Mouse (Mus musculus) embryonic facial prominence, embryonic 15.5 days (tissue): ENCODE measurements at regions not wholly inside any gene's neighbourhood (a gene's known extent, or its start where the extent isn't known, plus 50 kb on each side); places are given as distances from the start of the nearest gene placed in this dataset.

Experiments
- ATAC-seq: fragments of 200-750 bp; cut with Nextera tagmentation; 2 replicates; pipeline ENCODE4 v1.8.0; 2017; ENCODE audit warnings: low read depth, moderate TSS enrichment; ENCODE audit not compliant: insufficient number of reproducible peaks, low FRiP score, low TSS enrichment
- H3K27ac ChIP-seq: fragments of 300-500 bp; sonication (generic); replicated peaks from 2 replicates; pipeline ENCODE4 v1.5.1; 2015; ENCODE audit warnings: mild to moderate bottlenecking, inconsistent platforms
- H3K27me3 ChIP-seq: fragments of 300-500 bp; sonication (generic); 2 replicates; pipeline ENCODE4 v1.6.1; 2015; ENCODE audit warnings: inconsistent platforms
- H3K36me3 ChIP-seq: fragments of 300-500 bp; sonication (generic); 2 replicates; pipeline ENCODE4 v1.6.1; 2015; ENCODE audit warnings: mild to moderate bottlenecking, inconsistent platforms
- H3K4me1 ChIP-seq: fragments of 300-500 bp; sonication (generic); 2 replicates; pipeline ENCODE4 v1.6.1; 2015; ENCODE audit warnings: inconsistent platforms
- H3K4me2 ChIP-seq: fragments of 300-500 bp; sonication (generic); replicated peaks from 2 replicates; pipeline ENCODE4 v1.6.1; 2015; ENCODE audit warnings: mild to moderate bottlenecking, inconsistent platforms
- H3K4me3 ChIP-seq: fragments of 300-500 bp; sonication (generic); replicated peaks from 2 replicates; pipeline ENCODE4 v1.5.1; 2015; ENCODE audit warnings: mild to moderate bottlenecking, inconsistent platforms
- H3K9ac ChIP-seq: fragments of 300-500 bp; sonication (generic); 2 replicates; pipeline ENCODE4 v1.6.1; 2015; ENCODE audit warnings: inconsistent platforms
- H3K9me3 ChIP-seq: fragments of 300-500 bp; sonication (generic); replicated peaks from 2 replicates; pipeline ENCODE4 v1.6.1; 2016; ENCODE audit warnings: inconsistent platforms
- WGBS: fragments of 180-500 bp; shearing (Covaris S2); methylation state at CpG from one replicate; pipeline ENCODE4 v1.1.7; 2015; 5-methylcytosine and 5-hydroxymethylcytosine counted together

DNA sequence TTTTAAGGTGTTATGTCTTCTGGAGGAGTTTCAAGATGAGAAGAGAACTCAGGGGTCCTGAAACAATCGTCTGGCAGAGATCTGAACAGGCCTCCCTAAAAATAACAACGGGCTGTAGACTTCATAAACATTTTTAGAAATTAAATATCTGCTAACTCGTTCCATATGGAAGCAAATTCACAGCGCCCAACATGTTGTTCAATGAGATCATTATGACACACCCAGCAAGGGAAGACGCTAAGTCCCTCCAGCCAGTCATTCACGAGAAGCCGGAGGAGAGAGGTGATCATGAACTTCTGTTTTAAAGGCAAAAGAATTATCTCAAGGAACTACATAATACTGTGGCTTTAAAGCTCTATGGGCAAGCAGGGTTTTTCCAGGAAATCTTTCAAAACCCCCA, 334.8 kb downstream of the Efna5 start:
- Histone ChIP-seq H3K27me3 (no peaks in the 10 kb centered on the region), H3K27ac (no peak overlapping the region), H3K4me1 (peaks cover 4% of the 10 kb centered on the region; the same call in 1 of the 2 replicates), H3K36me3 (no peaks in the 10 kb centered on the region), H3K4me3 (no peak overlapping the region), H3K4me2 (no peak overlapping the region), H3K9me3 (no peaks in the 10 kb centered on the region), H3K9ac (no peak overlapping the region)
- WGBS, result 36% methylated on average over 7 of the region's 7 CpGs
- no peak for ATAC-seq

DNA sequence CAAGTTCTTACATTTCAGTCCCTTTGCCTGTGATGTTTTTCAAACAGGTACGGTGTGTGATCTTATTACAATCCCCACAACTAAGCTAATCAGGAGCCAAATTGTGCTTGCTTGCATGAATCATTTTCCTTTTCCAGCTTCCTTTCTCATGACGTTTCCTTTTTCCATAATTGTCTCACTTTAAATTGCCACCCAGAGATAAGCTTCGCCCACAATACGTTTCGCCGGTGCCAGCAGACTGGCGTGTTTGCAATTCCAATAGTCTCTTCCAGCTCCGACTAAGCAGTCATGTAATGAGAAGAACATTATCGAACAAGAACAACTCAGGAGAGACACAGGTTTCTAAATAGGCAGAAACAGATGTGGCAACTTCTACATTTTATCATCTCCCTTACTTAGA, 335.8 kb downstream of the Efna5 start:
- Histone ChIP-seq H3K4me1 (peaks cover 4% of the 10 kb centered on the region; the same call in 1 of the 2 replicates), H3K4me2 (no peak overlapping the region; the same call in 1 of the 2 replicates), H3K9me3 (no peaks in the 10 kb centered on the region), H3K36me3 (no peaks in the 10 kb centered on the region), H3K27me3 (no peaks in the 10 kb centered on the region), H3K27ac (no peak overlapping the region), H3K4me3 (no peak overlapping the region), H3K9ac (no peak overlapping the region)
- 39% methylated on average over 9 of the region's 9 CpGs for WGBS
- ATAC-seq, result no peak

DNA sequence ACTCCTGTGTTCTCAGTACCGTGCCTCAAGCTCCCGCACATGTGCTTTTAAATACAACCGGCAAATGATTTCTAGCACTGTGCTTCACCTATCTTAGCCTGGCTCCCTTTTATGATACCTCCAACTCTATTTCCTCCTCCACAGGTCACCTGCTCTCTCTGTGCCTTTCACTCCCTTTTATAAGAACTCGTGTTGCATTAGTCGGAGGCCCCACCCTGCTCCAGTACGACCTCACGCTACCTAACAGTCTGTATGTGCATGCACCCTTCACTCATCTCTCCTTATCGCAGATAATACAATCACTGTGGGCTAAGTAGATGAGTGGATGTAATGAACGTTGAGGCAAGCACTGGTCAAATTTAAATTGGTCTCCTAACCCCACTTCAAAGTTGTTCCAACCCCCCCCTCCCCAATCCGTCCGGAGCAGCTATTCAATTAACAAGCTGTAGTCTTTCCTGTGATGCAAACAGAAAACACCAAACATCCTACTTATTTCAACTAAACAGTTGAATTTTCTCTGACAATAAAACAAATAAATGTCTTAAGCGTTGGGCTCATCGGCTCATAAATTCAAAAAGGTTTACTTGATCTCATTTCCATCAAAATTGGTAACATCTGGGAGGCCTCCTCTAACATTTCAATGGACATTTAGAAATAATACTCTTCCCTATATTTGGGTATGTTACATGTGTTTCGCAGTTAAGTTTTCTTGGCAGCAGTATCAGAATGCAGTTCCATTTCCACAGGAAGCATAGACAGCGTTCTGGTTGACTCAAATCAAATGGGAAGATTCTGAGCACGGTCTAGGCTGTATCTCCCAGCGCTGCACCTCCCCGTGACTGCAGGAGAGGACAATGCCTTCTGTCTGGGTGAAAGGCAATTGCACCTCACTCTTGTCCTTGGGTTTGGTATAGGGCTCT, 337.8 kb downstream of the Efna5 start:
- H3K4me3 ChIP-seq, result no peak overlapping the region; the same call in 1 of the 2 replicates
- no peak overlapping the region for H3K9ac ChIP-seq
- H3K4me2 ChIP-seq, result peak overlapping the region; percentile 13; the same call in 1 of the 2 replicates
- no peaks in the 10 kb centered on the region for H3K9me3 ChIP-seq
- no peaks in the 10 kb centered on the region for H3K36me3 ChIP-seq
- no peak for ATAC-seq
- 55% methylated on average over 18 of the region's 18 CpGs for WGBS
- H3K27me3 ChIP-seq, result no peaks in the 10 kb centered on the region
- H3K27ac ChIP-seq, result no peak overlapping the region
- peaks cover 4% of the 10 kb centered on the region; the same call in 1 of the 2 replicates for H3K4me1 ChIP-seq

DNA sequence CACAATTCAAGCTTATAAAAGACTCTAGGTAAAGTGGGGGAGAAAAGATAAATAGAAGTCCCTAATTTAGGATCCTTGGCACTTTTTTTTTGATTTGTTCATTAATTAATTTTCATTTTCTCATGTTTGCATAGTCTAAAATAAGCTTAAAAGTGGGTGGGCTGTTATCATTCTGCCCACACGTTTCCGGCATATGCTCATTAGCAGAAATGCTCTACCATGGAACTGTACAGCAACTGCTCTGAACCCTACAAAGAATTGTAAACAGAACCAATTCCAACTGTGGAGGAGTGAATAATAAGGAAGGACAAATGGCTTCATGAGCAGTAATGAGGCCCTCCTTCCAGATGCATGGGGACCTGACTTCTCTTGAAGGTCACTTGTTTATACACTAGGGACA, 351.2 kb downstream of the Efna5 start:
- Histone ChIP-seq H3K9ac (no peak overlapping the region), H3K9me3 (no peaks in the 10 kb centered on the region), H3K27me3 (no peaks in the 10 kb centered on the region), H3K4me1 (no peaks in the 10 kb centered on the region), H3K4me3 (no peak overlapping the region), H3K4me2 (no peak overlapping the region), H3K36me3 (no peaks in the 10 kb centered on the region), H3K27ac (no peak overlapping the region)
- WGBS, result 84% methylated on average over 2 of the region's 2 CpGs
- ATAC-seq, result no peak

DNA sequence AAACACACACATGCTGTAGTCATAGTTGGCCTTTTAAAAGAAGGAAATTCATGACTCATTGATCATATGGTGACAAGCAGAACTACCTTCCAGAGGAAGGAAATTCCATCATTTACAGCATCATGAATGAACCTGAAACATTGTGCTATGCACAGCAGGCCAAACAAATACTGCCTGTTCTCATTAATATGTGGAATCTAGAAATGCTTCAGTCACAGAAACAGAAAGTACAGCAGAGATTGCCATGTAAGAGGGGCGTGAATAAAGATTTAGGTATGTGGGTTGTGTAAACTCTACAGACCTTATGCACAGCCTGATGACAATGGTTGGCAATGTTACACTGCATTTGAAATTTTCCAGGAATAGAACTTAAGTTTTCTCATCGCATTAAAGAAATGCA, 353.6 kb downstream of the Efna5 start:
- no peak for ATAC-seq
- no peak overlapping the region for H3K9ac ChIP-seq
- H3K27me3 ChIP-seq, result no peaks in the 10 kb centered on the region

DNA sequence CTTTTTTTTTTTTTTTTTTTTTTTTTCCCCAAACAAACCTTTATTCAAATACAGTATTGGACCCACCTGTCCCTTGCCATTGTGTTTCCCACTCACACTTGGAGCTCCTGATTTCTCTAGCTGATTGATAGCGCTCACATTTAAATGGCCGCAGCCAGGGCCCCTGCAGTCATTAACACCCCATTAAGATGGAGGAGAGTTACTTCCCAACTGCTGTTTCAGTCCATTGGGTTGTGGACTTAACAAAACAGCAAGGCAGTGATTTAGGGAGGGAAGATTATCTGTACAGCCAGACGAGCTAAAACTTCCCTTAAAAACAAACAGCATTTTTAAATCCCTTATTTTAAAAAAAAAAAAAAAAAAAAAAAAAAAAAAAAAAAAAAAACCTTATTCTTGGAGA, 367.5 kb downstream of the Efna5 start:
- Histone ChIP-seq H3K9ac (no peak overlapping the region), H3K36me3 (no peaks in the 10 kb centered on the region), H3K27ac (no peak overlapping the region), H3K4me2 (no peak overlapping the region), H3K4me1 (no peaks in the 10 kb centered on the region), H3K4me3 (no peak overlapping the region), H3K9me3 (no peaks in the 10 kb centered on the region), H3K27me3 (no peaks in the 10 kb centered on the region)
- no peak for ATAC-seq
- WGBS, result 72% methylated on average over 3 of the region's 3 CpGs

More for the DNA sequence above, 353.6 kb downstream of the Efna5 start:
- no peaks in the 10 kb centered on the region for H3K9me3 ChIP-seq
- no peaks in the 10 kb centered on the region for H3K4me1 ChIP-seq
- H3K27ac ChIP-seq, result no peak overlapping the region
- WGBS, result 75% methylated on average over 2 of the region's 2 CpGs
- no peak overlapping the region for H3K4me3 ChIP-seq
- H3K36me3 ChIP-seq, result no peaks in the 10 kb centered on the region
- no peak overlapping the region for H3K4me2 ChIP-seq

DNA sequence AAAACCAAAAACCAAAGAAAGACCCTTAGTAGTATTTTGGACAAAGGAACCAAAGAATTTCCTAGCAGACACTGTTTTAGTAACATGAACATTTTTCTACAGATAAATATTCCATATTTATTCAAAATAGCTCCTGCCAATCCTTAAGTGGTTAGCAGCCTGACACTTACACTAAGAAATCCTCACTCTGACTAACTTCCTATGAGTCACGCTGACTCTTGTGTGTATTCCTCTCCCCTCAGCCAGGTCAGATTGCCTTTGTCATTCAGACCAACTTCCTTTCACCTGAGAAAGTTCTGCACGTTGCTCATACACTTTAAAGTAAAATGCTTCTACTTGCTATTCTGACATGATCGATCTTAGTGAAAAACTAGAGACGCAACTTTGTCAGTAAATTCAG, 370.9 kb downstream of the Efna5 start:
- Histone ChIP-seq H3K9ac (no peak overlapping the region), H3K27me3 (no peaks in the 10 kb centered on the region), H3K36me3 (no peaks in the 10 kb centered on the region), H3K27ac (no peak overlapping the region), H3K4me1 (peaks cover 7% of the 10 kb centered on the region), H3K9me3 (no peaks in the 10 kb centered on the region), H3K4me2 (no peak overlapping the region), H3K4me3 (no peak overlapping the region)
- 82% methylated on average over 4 of the region's 4 CpGs for WGBS
- no peak for ATAC-seq

DNA sequence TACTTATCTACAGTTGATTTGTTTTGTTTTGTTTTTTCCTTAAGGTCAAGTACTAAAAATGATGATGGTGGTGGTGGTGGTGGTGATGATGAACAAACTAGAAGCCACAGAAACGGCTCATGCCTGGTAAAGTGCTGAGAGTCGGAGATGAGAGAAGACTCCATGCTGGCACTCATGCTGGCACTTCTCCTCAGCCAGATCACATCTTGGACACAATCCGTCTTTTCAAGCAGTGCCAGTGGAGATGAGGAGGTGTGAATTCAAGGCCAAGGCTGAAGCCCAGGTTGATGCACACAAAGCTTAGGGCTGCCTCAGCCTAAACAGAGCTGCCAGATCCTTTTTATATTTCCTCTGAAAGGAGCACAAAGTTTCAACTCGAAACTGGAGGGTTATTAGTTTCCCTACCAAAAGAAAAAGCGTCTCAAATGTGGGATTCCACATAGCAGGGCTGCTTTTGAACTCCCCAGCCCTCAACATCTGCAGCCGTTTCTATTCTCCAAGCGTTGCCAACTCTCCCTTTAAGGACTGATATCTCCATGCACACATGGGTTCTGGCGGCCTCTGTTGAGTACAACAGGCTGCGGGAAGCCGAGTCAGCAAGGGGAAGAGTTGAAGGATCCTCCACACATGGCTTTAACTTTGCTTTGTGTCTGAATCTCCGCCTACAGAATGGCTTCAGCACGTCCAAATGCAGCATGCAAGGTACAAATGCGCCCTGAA, 373.2 kb downstream of the Efna5 start:
- 43% methylated on average over 13 of the region's 13 CpGs for WGBS
- Histone ChIP-seq H3K27ac (0 out of 2 replicates have a peak overlapping the region, but pooled peaks have one; percentile 39), H3K36me3 (no peaks in the 10 kb centered on the region), H3K9ac (no peak overlapping the region), H3K4me3 (no peak overlapping the region), H3K4me2 (no peak overlapping the region), H3K4me1 (peaks cover 7% of the 10 kb centered on the region), H3K9me3 (no peaks in the 10 kb centered on the region), H3K27me3 (no peaks in the 10 kb centered on the region)
- ATAC-seq, result no peak

DNA sequence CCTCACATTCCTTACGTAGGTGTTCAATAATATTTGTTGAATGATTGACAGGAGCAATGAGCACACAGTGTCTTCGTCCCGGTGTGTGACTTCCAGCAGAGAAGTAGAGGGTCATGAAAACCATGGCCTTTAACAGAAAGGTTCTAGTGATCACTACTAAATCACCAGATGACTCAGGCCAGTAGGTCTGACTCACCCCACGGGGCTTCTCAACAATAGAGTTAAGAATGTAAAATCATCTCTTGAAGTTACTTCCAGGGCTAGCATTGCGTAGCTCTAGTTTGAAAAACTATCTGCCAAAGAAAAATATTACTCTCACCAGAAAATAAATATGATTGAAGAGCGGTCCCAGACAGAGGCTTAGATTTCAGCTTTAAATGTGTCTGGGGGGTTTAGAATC, 376.4 kb downstream of the Efna5 start:
- Histone ChIP-seq H3K27me3 (no peaks in the 10 kb centered on the region), H3K27ac (no peak overlapping the region), H3K4me1 (peaks cover 7% of the 10 kb centered on the region), H3K9me3 (no peaks in the 10 kb centered on the region), H3K4me2 (no peak overlapping the region), H3K9ac (no peak overlapping the region), H3K4me3 (no peak overlapping the region), H3K36me3 (no peaks in the 10 kb centered on the region)
- 77% methylated on average over 6 of the region's 6 CpGs for WGBS
- ATAC-seq, result no peak

DNA sequence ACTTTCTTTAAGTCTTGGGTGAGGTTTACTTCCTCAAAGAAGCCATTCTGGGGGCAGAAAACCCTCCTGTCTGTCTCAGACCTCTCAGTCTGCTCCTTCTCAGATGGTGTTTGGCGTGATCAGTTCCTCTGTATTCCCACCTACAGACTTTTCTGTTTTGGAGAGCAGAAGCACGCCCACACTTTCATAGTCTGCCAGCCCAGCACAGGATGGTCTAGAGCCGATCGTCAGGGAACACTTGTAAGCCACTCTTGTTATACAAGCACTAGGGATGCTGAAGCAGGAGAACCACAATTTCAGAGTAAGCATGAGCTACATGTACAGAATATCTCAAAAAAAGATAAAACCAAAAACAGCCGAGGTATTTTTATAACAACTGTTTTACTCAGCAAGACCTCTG, 410.4 kb downstream of the Efna5 start:
- 73% methylated on average over 5 of the region's 5 CpGs for WGBS
- H3K4me2 ChIP-seq, result no peak overlapping the region

DNA sequence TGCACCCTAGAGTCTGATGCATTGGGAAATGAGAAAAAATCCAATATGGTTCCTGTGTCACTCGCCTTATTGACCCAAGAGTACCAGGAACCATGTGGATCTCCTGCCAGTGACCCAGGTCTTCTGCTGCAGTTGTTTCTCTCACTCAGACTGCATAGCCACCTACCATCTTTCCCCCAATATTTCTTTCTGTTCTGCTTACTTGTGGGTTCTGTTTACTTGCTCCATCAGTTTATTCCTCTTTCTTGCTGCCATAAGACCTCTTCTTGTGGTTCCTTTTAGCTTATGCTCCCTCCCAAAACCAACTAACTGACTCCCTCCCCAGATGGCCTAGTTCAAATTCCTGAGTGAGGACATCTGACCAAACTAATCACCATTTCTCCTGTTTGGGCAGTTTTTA, 411.8 kb downstream of the Efna5 start:
- Histone ChIP-seq H3K4me1 (no peaks in the 10 kb centered on the region), H3K4me3 (no peak overlapping the region), H3K27ac (no peak overlapping the region), H3K9me3 (no peaks in the 10 kb centered on the region), H3K4me2 (no peak overlapping the region), H3K36me3 (no peaks in the 10 kb centered on the region), H3K9ac (no peak overlapping the region), H3K27me3 (no peaks in the 10 kb centered on the region)
- WGBS, result 86% methylated on average over 1 of the region's 1 CpGs
- no peak for ATAC-seq

More for the DNA sequence above, 410.4 kb downstream of the Efna5 start:
- Histone ChIP-seq H3K27me3 (no peaks in the 10 kb centered on the region), H3K9me3 (no peaks in the 10 kb centered on the region), H3K36me3 (no peaks in the 10 kb centered on the region), H3K27ac (no peak overlapping the region), H3K4me3 (no peak overlapping the region), H3K4me1 (no peaks in the 10 kb centered on the region), H3K9ac (no peak overlapping the region)
- ATAC-seq, result no peak
